Mouse (Mus musculus) midbrain, postnatal 0 days (tissue): ENCODE measurements at regions not wholly inside any gene's neighbourhood (a gene's known extent, or its start where the extent isn't known, plus 50 kb on each side); places are given as distances from the start of the nearest gene placed in this dataset.

Experiments used
- ATAC-seq: fragments of 200-750 bp; cut with Nextera tagmentation; 2 replicates; pipeline ENCODE4 v1.8.0; 2017; ENCODE audit warnings: moderate number of reproducible peaks, mild to moderate bottlenecking, moderate TSS enrichment, moderate library complexity; ENCODE audit not compliant: low FRiP score
- DNase-seq: peaks from one replicate; pipeline ENCODE4 v3.0.0-alpha.2; 2015; ENCODE audit warnings: low spot score
- H3K27ac ChIP-seq: fragments of 300-500 bp; sonication (generic); 2 replicates; pipeline ENCODE4 v1.5.1; 2014; ENCODE audit warnings: low read depth, mild to moderate bottlenecking, low read length, mixed read lengths
- H3K27me3 ChIP-seq: fragments of 300-500 bp; sonication (generic); 2 replicates; pipeline ENCODE4 v1.6.1; 2014; ENCODE audit warnings: low read length, control low read depth, mixed read lengths; ENCODE audit not compliant: insufficient read depth
- H3K36me3 ChIP-seq: fragments of 300-500 bp; sonication (generic); 2 replicates; pipeline ENCODE4 v1.6.1; 2014; ENCODE audit warnings: low read length, control low read depth, mixed read lengths; ENCODE audit not compliant: insufficient read depth
- H3K4me1 ChIP-seq: fragments of 300-500 bp; sonication (generic); 2 replicates; pipeline ENCODE4 v1.6.1; 2014; ENCODE audit warnings: mild to moderate bottlenecking, control low read depth, antibody characterized with exemption, low read length, mixed read lengths; ENCODE audit not compliant: insufficient read depth
- H3K4me2 ChIP-seq: fragments of 300-500 bp; sonication (generic); 2 replicates; pipeline ENCODE4 v1.6.1; 2014; ENCODE audit warnings: low read depth, mild to moderate bottlenecking, low read length, mixed read lengths; ENCODE audit not compliant: poor library complexity, severe bottlenecking
- H3K4me3 ChIP-seq: fragments of 300-500 bp; sonication (generic); 2 replicates; pipeline ENCODE4 v1.5.1; 2014; ENCODE audit warnings: low read depth, mild to moderate bottlenecking, low read length, moderate library complexity
- H3K9ac ChIP-seq: fragments of 300-500 bp; sonication (generic); replicated peaks from 2 replicates; pipeline ENCODE4 v1.6.1; 2014; ENCODE audit warnings: mild to moderate bottlenecking, low read length, moderate library complexity, mixed read lengths; ENCODE audit not compliant: poor library complexity, severe bottlenecking
- H3K9me3 ChIP-seq: fragments of 300-500 bp; sonication (generic); 2 replicates; pipeline ENCODE4 v1.6.1; 2016; ENCODE audit warnings: low read length, control low read depth
- CTCF ChIP-seq: IDR thresholded peaks from 2 replicates; pipeline ENCODE4 v1.5.1; 2016; ENCODE audit warnings: antibody characterized with exemption, mild to moderate bottlenecking
- WGBS: fragments of 180-500 bp; shearing (Covaris S2); extraction: QIAGEN DNeasy Blood & Tissue Kit; methylation state at CpG from one replicate; pipeline ENCODE4 v1.1.7; 2014; 5-methylcytosine and 5-hydroxymethylcytosine counted together

DNA sequence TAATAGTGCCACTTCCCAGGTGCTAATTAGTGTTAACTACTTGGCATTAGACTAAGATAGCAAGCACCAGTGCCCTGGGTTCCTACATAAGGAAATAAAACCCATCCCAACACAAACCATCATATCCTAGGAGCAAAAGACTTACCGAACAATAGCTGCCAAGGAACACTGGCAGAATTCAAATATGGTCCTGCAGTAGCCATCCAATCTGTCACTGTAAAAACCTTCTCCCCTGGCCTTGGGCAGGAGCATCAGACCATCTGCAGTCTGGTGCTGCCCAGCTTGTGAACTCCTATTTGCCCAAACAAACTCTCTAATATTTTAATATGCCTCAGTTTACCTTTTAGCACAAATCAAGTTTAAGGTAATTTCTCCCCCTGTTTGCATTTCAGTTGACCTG is 137.9 kb upstream of the Nabp1 start:
- Histone ChIP-seq H3K4me2 (no peak overlapping the region), H3K27me3 (no peaks in the 10 kb centered on the region), H3K36me3 (no peaks in the 10 kb centered on the region), H3K9ac (no peak overlapping the region), H3K9me3 (no peaks in the 10 kb centered on the region), H3K4me3 (no peak overlapping the region), H3K4me1 (peaks cover 8% of the 10 kb centered on the region; the same call in 1 of the 2 replicates), H3K27ac (no peak overlapping the region)
- DNase-seq (no peak), ATAC-seq (no peak)
- TF ChIP-seq CTCF: no peak
- 89% methylated on average over 1 of the region's 1 CpGs for WGBS

DNA sequence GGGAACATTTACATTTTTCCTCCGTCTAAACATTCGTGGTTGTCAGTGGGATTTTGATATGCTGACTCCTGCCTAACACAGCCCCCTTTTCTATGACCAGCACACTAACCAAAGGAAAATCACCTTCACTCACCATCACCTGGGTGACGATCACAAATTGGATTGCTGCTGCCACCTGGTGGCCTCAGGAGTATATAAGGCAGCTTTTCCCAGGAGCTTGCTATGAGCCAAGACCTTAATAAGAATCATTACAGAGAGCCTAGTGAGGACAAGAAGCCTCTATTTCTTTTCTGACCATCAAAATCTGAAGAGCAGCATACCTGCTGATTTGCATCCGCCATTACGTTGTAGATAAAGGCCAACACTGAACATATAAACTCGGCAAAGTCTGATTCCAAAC is 137.3 kb upstream of the Nabp1 start:
- no peak overlapping the region for H3K27ac ChIP-seq
- no peak overlapping the region for H3K4me3 ChIP-seq
- peak; percentile 89 for TF ChIP-seq CTCF
- H3K9me3 ChIP-seq: no peaks in the 10 kb centered on the region
- ATAC-seq (peak; percentile 58), DNase-seq (peak; percentile 76)
- peaks cover 8% of the 10 kb centered on the region; the same call in 1 of the 2 replicates for H3K4me1 ChIP-seq
- H3K27me3 ChIP-seq: no peaks in the 10 kb centered on the region
- no peaks in the 10 kb centered on the region for H3K36me3 ChIP-seq
- WGBS: 33% methylated on average over 6 of the region's 6 CpGs
- no peak overlapping the region for H3K9ac ChIP-seq
- H3K4me2 ChIP-seq: no peak overlapping the region

GRCm38 (mm10) chr1:51614700-51615099 is 136.5 kb upstream of the Nabp1 start:
- H3K4me2 ChIP-seq: no peak overlapping the region
- ATAC-seq (no peak), DNase-seq (no peak)
- TF ChIP-seq CTCF: no peak
- no peak overlapping the region for H3K27ac ChIP-seq
- H3K36me3 ChIP-seq: no peaks in the 10 kb centered on the region
- no peaks in the 10 kb centered on the region for H3K9me3 ChIP-seq
- peaks cover 8% of the 10 kb centered on the region; the same call in 1 of the 2 replicates for H3K4me1 ChIP-seq
- H3K9ac ChIP-seq: no peak overlapping the region
- no peaks in the 10 kb centered on the region for H3K27me3 ChIP-seq
- H3K4me3 ChIP-seq: no peak overlapping the region

DNA sequence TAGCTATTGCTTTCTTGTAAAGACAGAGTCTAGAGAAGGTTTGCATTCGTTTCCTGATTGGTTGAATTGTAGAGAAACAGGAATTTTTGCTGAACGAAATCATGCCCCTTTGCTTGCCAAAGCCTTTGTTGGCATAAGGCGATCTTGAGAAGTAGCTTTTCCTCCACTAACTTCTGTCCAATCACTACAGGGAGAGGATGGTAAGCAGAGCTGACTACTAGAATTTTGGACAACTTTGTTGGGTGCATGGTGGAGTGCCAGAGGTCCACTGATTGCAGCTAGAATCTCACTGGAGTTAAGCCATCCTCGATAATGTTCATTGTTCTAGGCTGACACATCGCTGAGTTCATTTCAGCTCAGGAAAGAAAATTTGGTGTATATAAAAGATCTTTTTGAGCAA is 131.1 kb upstream of the Nabp1 start:
- H3K9me3 ChIP-seq: no peaks in the 10 kb centered on the region
- no peak for TF ChIP-seq CTCF
- H3K4me2 ChIP-seq: no peak overlapping the region
- WGBS: 90% methylated on average over 5 of the region's 5 CpGs
- H3K4me3 ChIP-seq: no peak overlapping the region
- no peak overlapping the region for H3K9ac ChIP-seq
- DNase-seq: no peak
- H3K4me1 ChIP-seq: no peaks in the 10 kb centered on the region
- no peaks in the 10 kb centered on the region for H3K27me3 ChIP-seq
- no peaks in the 10 kb centered on the region for H3K36me3 ChIP-seq
- ATAC-seq: no peak
- H3K27ac ChIP-seq: no peak overlapping the region

DNA sequence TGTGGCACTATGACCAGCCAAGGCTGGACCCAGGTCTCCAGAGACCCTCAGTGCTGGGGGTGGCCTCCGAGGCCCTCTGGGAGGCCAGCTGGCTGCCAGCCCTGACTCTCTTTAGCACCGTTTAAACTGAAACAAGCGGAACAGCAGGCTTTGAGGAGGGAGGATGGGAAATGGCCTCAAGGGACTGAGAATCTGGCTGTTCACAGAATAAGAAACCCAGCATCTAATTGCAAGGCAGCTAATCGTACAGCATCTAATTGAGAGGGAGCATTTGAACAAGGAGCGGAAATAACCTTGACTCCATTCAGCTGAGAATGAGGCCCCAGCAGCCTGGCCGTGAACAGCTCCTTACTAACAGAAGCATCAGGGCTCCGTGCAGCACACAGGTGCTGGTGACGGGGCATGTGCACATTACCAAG is 129.2 kb upstream of the Nabp1 start:
- H3K9ac ChIP-seq: no peak overlapping the region

GRCm38 (mm10) chr1:51602071-51602470 is 123.8 kb upstream of the Nabp1 start:
- no peak for ATAC-seq
- Histone ChIP-seq H3K4me3 (no peak overlapping the region), H3K27me3 (no peaks in the 10 kb centered on the region), H3K36me3 (no peaks in the 10 kb centered on the region), H3K9me3 (no peaks in the 10 kb centered on the region), H3K4me2 (no peak overlapping the region), H3K27ac (no peak overlapping the region), H3K4me1 (no peaks in the 10 kb centered on the region), H3K9ac (no peak overlapping the region)
- 88% methylated on average over 6 of the region's 6 CpGs for WGBS
- no peak for DNase-seq
- no peak for TF ChIP-seq CTCF

More for the DNA sequence above, 129.2 kb upstream of the Nabp1 start:
- Histone ChIP-seq H3K27me3 (no peaks in the 10 kb centered on the region), H3K36me3 (no peaks in the 10 kb centered on the region), H3K4me1 (no peaks in the 10 kb centered on the region), H3K9me3 (no peaks in the 10 kb centered on the region), H3K4me2 (no peak overlapping the region), H3K27ac (no peak overlapping the region), H3K4me3 (no peak overlapping the region)
- DNase-seq: peak; percentile 62
- WGBS: 14% methylated on average over 8 of the region's 8 CpGs
- no peak for ATAC-seq
- TF ChIP-seq CTCF: no peak
